Mouse (Mus musculus): ENCODE data around the gene Clec4a2. TPM values are rescaled to one million over a fixed set of nuclear protein-coding genes. Genes with fewer than 3 reads are reported as not detected.
"Not testable (repeated sequence)": the region's sequence is repeated elsewhere in the genome, so short reads cannot be mapped to it uniquely, and the experiment has no call there.

Gene Clec4a2
- 4.0 and 4.7 TPM in 2 replicates for polyA plus RNA-seq (2014; fragmentation: Nextera tagmentation; extraction: Ambion mirVana)

DNA sequence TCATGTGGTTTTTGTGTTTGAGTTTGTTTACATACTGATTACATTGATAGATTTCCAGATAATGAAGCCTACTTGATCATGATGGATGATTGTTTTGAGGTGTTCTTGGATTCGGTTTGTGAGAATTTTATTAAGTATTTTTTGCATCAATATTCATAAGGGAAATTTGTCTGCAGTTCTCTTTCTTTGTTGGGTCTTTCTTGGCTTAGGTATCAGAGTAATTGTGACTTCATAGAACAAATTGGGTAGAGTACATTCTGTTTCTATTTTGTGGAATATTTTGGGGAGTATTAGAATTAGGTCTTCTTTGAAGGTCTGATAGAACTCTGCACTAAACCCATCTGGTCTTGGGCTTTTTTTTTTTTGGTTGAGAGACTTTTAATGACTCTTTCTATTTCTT is at the start of gene Clec4a2:
Clec4a2 (plus strand) TSS at position 301 of the 400 bp plus-strand sequence.
- not testable (repeated sequence) for H3K4me1 ChIP-seq (replicated peaks; ENCODE audit: control insufficient read depth, insufficient read depth, low read length); DNase-seq (ENCODE audit: low spot score); H3K36me3 ChIP-seq (ENCODE audit: control insufficient read depth, insufficient read depth, low read length); H3K9me3 ChIP-seq (ENCODE audit: control insufficient read depth, low read length); H3K27me3 ChIP-seq (replicated peaks; ENCODE audit: control insufficient read depth, insufficient read depth, low read length); ATAC-seq (replicated peaks; ENCODE audit: low FRiP score, low TSS enrichment, low read depth); H3K4me3 ChIP-seq (ENCODE audit: low read depth, low read length); H3K27ac ChIP-seq (ENCODE audit: low read depth); H3K9ac ChIP-seq (ENCODE audit: low read length); H3K4me2 ChIP-seq (ENCODE audit: low read length)
- 73% methylated on average over 1 of the region's 1 CpGs for WGBS

GRCm38 (mm10) chr6:123095125-123095843 is 10.9 kb upstream of the Clec4a2 start:
- H3K4me2 ChIP-seq (ENCODE audit: low read length): no peak overlapping the region
- H3K27me3 ChIP-seq (replicated peaks; ENCODE audit: control insufficient read depth, insufficient read depth, low read length): no peaks in the 10 kb centered on the region
- WGBS: 76% methylated on average over 4 of the region's 4 CpGs
- no peaks in the 10 kb centered on the region for H3K36me3 ChIP-seq (ENCODE audit: control insufficient read depth, insufficient read depth, low read length)
- DNase-seq (ENCODE audit: low spot score) (no peak), ATAC-seq (replicated peaks; ENCODE audit: low FRiP score, low TSS enrichment, low read depth) (no peak)
- H3K9me3 ChIP-seq (ENCODE audit: control insufficient read depth, low read length): no peaks in the 10 kb centered on the region
- H3K9ac ChIP-seq (ENCODE audit: low read length): no peak overlapping the region
- H3K27ac ChIP-seq (ENCODE audit: low read depth): no peak overlapping the region
- no peaks in the 10 kb centered on the region for H3K4me1 ChIP-seq (replicated peaks; ENCODE audit: control insufficient read depth, insufficient read depth, low read length)
- no peak overlapping the region for H3K4me3 ChIP-seq (ENCODE audit: low read depth, low read length)

DNA sequence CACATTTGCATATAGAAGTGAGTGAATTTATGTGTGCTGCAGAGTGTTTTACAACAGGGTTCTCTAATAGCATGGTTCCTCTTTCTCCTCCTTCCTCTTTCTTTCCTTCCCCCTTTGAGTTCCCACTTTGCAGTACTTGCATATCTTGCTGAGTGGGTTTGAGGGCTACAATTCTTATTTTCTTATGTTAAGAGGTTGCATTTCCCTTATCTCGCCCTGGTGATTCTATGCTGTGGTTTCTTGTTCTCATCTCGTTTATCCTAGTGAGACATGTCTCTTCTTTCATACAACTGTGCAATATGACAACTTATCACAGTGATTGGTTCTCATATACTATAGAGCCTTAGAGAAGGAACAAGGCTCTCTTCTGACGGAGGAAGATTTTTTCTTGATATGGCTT is 17.0 kb downstream of the Clec4a2 start:
- Histone ChIP-seq H3K36me3 (ENCODE audit: control insufficient read depth, insufficient read depth, low read length) (no peaks in the 10 kb centered on the region), H3K4me3 (ENCODE audit: low read depth, low read length) (no peak overlapping the region), H3K4me1 (replicated peaks; ENCODE audit: control insufficient read depth, insufficient read depth, low read length) (no peaks in the 10 kb centered on the region), H3K27ac (ENCODE audit: low read depth) (no peak overlapping the region), H3K9ac (ENCODE audit: low read length) (no peak overlapping the region), H3K9me3 (ENCODE audit: control insufficient read depth, low read length) (no peaks in the 10 kb centered on the region), H3K4me2 (ENCODE audit: low read length) (no peak overlapping the region), H3K27me3 (replicated peaks; ENCODE audit: control insufficient read depth, insufficient read depth, low read length) (no peaks in the 10 kb centered on the region)
- 76% methylated on average over 3 of the region's 3 CpGs for WGBS
- DNase-seq (ENCODE audit: low spot score) (no peak), ATAC-seq (replicated peaks; ENCODE audit: low FRiP score, low TSS enrichment, low read depth) (no peak)

DNA sequence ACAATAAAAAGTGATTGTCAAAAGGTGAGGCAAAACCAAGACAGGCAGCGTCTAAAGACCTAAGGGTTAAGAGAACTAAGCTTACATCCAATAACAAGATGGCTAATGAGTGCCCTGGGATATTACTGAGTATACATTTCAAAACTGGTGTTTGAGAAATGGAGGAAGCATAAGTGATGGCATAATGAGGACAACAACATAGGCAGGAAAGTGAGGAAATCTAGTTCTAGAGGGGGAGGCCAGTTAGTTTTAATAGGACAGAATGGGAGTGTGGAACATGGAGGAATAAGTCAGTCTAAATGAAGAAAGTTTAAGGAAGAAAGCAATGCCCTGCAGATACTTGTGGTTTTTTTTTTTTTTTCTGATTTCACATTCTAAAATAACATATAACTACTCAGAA is 20.9 kb downstream of the Clec4a2 start:
- ATAC-seq (replicated peaks; ENCODE audit: low FRiP score, low TSS enrichment, low read depth): no peak
- 68% methylated on average over 1 of the region's 1 CpGs for WGBS
- DNase-seq (ENCODE audit: low spot score): no peak
- no peaks in the 10 kb centered on the region for H3K27me3 ChIP-seq (replicated peaks; ENCODE audit: control insufficient read depth, insufficient read depth, low read length)
- H3K4me2 ChIP-seq (ENCODE audit: low read length): no peak overlapping the region
- H3K27ac ChIP-seq (ENCODE audit: low read depth): no peak overlapping the region
- no peak overlapping the region for H3K4me3 ChIP-seq (ENCODE audit: low read depth, low read length)
- no peaks in the 10 kb centered on the region for H3K9me3 ChIP-seq (ENCODE audit: control insufficient read depth, low read length)
- no peaks in the 10 kb centered on the region for H3K4me1 ChIP-seq (replicated peaks; ENCODE audit: control insufficient read depth, insufficient read depth, low read length)
- H3K36me3 ChIP-seq (ENCODE audit: control insufficient read depth, insufficient read depth, low read length): no peaks in the 10 kb centered on the region
- H3K9ac ChIP-seq (ENCODE audit: low read length): no peak overlapping the region

GRCm38 (mm10) chr6:123137766-123138526 is 31.7 kb downstream of the Clec4a2 start:
- not testable (repeated sequence) for H3K27me3 ChIP-seq (replicated peaks; ENCODE audit: control insufficient read depth, insufficient read depth, low read length); H3K9me3 ChIP-seq (ENCODE audit: control insufficient read depth, low read length); DNase-seq (ENCODE audit: low spot score); ATAC-seq (replicated peaks; ENCODE audit: low FRiP score, low TSS enrichment, low read depth); H3K4me3 ChIP-seq (ENCODE audit: low read depth, low read length); H3K9ac ChIP-seq (ENCODE audit: low read length); H3K4me2 ChIP-seq (ENCODE audit: low read length); H3K4me1 ChIP-seq (replicated peaks; ENCODE audit: control insufficient read depth, insufficient read depth, low read length); H3K36me3 ChIP-seq (ENCODE audit: control insufficient read depth, insufficient read depth, low read length); H3K27ac ChIP-seq (ENCODE audit: low read depth)
- 69% methylated on average over 29 of the region's 29 CpGs for WGBS

DNA sequence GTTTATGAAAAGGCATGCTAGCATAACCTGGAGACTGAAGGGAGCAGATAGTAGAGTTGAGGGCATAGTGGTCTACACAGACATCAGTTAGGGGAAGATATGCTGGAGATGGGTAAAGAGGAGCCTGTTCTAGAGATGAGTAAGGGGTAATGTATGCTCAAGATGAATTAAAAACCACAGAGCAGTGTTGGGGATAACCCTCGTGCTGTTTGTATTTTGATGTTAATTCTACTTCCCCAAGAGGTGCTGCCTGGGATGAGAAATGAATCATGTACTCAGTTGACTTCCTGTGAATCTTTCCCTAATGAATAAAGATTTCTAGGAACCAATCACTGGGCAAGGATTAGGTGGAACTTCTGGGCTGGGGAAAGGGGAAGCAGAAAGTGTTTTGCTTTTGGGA is 63.9 kb downstream of the Clec4a2 start:
- 62% methylated on average over 1 of the region's 1 CpGs for WGBS
- H3K4me1 ChIP-seq (replicated peaks; ENCODE audit: control insufficient read depth, insufficient read depth, low read length): no peaks in the 10 kb centered on the region
- H3K9me3 ChIP-seq (ENCODE audit: control insufficient read depth, low read length): no peaks in the 10 kb centered on the region
- H3K27ac ChIP-seq (ENCODE audit: low read depth): no peak overlapping the region
- ATAC-seq (replicated peaks; ENCODE audit: low FRiP score, low TSS enrichment, low read depth): no peak
- H3K4me2 ChIP-seq (ENCODE audit: low read length): no peak overlapping the region
- DNase-seq (ENCODE audit: low spot score): no peak
- no peak overlapping the region for H3K9ac ChIP-seq (ENCODE audit: low read length)
- H3K4me3 ChIP-seq (ENCODE audit: low read depth, low read length): no peak overlapping the region
- no peaks in the 10 kb centered on the region for H3K27me3 ChIP-seq (replicated peaks; ENCODE audit: control insufficient read depth, insufficient read depth, low read length)
- no peaks in the 10 kb centered on the region for H3K36me3 ChIP-seq (ENCODE audit: control insufficient read depth, insufficient read depth, low read length)

DNA sequence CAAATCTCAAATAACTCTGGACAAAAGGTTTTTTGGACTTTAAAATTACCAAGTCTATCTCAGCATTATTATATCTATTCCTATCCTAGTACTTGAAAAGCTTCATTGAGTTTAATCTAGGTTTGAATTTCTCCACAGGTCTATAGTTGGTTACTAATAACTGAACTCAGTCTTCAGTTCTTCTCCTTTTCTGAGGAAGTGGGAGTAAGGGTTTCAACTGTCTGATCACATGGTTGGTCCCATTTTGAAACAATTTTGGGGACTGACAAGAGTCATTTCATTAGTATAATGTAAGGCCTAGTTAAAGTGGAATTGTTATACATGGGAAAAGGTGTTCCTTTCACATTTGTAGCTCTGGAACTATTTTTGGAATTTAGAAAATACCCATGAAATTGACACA is 64.8 kb downstream of the Clec4a2 start:
- Histone ChIP-seq H3K9me3 (ENCODE audit: control insufficient read depth, low read length) (no peaks in the 10 kb centered on the region), H3K4me3 (ENCODE audit: low read depth, low read length) (no peak overlapping the region), H3K27me3 (replicated peaks; ENCODE audit: control insufficient read depth, insufficient read depth, low read length) (no peaks in the 10 kb centered on the region), H3K4me2 (ENCODE audit: low read length) (no peak overlapping the region), H3K9ac (ENCODE audit: low read length) (no peak overlapping the region), H3K4me1 (replicated peaks; ENCODE audit: control insufficient read depth, insufficient read depth, low read length) (no peaks in the 10 kb centered on the region), H3K36me3 (ENCODE audit: control insufficient read depth, insufficient read depth, low read length) (no peaks in the 10 kb centered on the region), H3K27ac (ENCODE audit: low read depth) (no peak overlapping the region)
- DNase-seq (ENCODE audit: low spot score): no peak
- no peak for ATAC-seq (replicated peaks; ENCODE audit: low FRiP score, low TSS enrichment, low read depth)

DNA sequence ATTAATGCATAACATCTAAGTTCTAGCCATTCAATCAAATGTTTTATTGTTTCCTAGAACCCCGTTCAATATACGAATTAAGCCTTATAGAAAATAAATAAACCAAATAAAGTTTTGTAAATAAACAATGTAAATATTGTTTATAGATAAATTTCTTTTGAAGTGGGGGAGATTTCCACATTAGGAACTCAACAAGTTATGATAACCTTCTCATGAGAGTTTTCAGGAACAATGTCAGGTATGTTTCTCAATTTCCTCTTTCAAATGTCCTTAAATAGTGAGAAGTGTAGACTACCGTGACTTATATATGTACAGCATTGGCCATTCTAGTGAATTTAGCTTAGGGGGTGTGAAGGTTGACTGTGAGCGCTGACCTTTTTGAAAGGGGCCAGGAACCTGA is 66.4 kb downstream of the Clec4a2 start, which contains the start of gene Clec4b2:
Clec4b2 (plus strand) TSS at position 301 of the 400 bp plus-strand sequence.
- Histone ChIP-seq H3K36me3 (ENCODE audit: control insufficient read depth, insufficient read depth, low read length) (no peaks in the 10 kb centered on the region), H3K9ac (ENCODE audit: low read length) (no peak within 1 kb of the TSS), H3K27me3 (replicated peaks; ENCODE audit: control insufficient read depth, insufficient read depth, low read length) (no peaks in the 10 kb centered on the region), H3K4me2 (ENCODE audit: low read length) (no peak within 1 kb of the TSS), H3K4me1 (replicated peaks; ENCODE audit: control insufficient read depth, insufficient read depth, low read length) (no peaks in the 10 kb centered on the region), H3K9me3 (ENCODE audit: control insufficient read depth, low read length) (no peaks in the 10 kb centered on the region), H3K4me3 (ENCODE audit: low read depth, low read length) (no peak within 1 kb of the TSS), H3K27ac (ENCODE audit: low read depth) (no peak within 1 kb of the TSS)
- no peak for ATAC-seq (replicated peaks; ENCODE audit: low FRiP score, low TSS enrichment, low read depth)
- DNase-seq (ENCODE audit: low spot score): no peak
- 90% methylated on average over 4 of the region's 4 CpGs for WGBS
